Mouse (Mus musculus) cortical plate, adult 2 months (tissue): ENCODE measurements around the gene Prkch.

Source experiments
- CTCF ChIP-seq: fragments of 200-500 bp; IDR thresholded peaks from 2 replicates; pipeline ENCODE4 v1.5.1; 2011; ENCODE audit warnings: mild to moderate bottlenecking, control low read depth, low read length; ENCODE audit not compliant: insufficient read depth; ENCODE audit errors: extremely low read depth
- POLR2A ChIP-seq: fragments of 200-500 bp; IDR thresholded peaks from 2 replicates; pipeline ENCODE4 v1.6.1; 2011; ENCODE audit warnings: mild to moderate bottlenecking, low read length, control low read depth; ENCODE audit not compliant: insufficient read depth; ENCODE audit errors: extremely low read depth

- TF ChIP-seq POLR2A, result no peak
- TF ChIP-seq CTCF, result no peak
These were observed 221.4 kb downstream of the Prkch start for GRCm38 (mm10) chr12:73806003-73806402.
